Mouse (Mus musculus) ES-E14 (cell line): Measurements from ENCODE around the gene Slc13a3. TPM values are rescaled to one million over a fixed set of nuclear protein-coding genes. Genes with fewer than 3 reads are reported as not detected.

Source experiments
- DNase-seq: peaks from one replicate; pipeline ENCODE4 v3.0.0-alpha.2; 2013; ENCODE audit warnings: low read depth, low spot score
- H3K27ac ChIP-seq: 2 replicates; pipeline ENCODE4 v1.5.1; 2012; ENCODE audit warnings: low read depth, mild to moderate bottlenecking, low read length, moderate library complexity, mixed read lengths; ENCODE audit not compliant: poor library complexity, insufficient read depth, severe bottlenecking
- H3K36me3 ChIP-seq: 2 replicates; pipeline ENCODE4 v1.6.1; 2012; ENCODE audit warnings: mild to moderate bottlenecking, low read length, moderate library complexity, mixed read lengths; ENCODE audit not compliant: control insufficient read depth, poor library complexity, insufficient read depth, severe bottlenecking
- H3K4me1 ChIP-seq, 2 experiments: fragments of 150-350 bp in 1 of 2; sonication (generic) in 1 of 2; 2 replicates each; pipeline ENCODE4 v1.6.1; 2012; ENCODE audit warnings: low read length in 2 of 2, mild to moderate bottlenecking in 1 of 2, mixed read lengths in 1 of 2; ENCODE audit not compliant: control insufficient read depth in 2 of 2, insufficient read depth in 2 of 2, poor library complexity in 1 of 2
- H3K4me3 ChIP-seq, 2 experiments: fragments of 150-350 bp in 1 of 2; sonication (generic) in 1 of 2; 2 replicates each; pipeline ENCODE4 v1.5.1; 2012; ENCODE audit warnings: low read length in 2 of 2, low read depth in 1 of 2, mild to moderate bottlenecking in 1 of 2, mixed read lengths in 1 of 2; ENCODE audit not compliant: insufficient read depth in 1 of 2, poor library complexity in 1 of 2, severe bottlenecking in 1 of 2
- H3K9ac ChIP-seq: 2 replicates; pipeline ENCODE4 v1.6.1; 2012; ENCODE audit warnings: low read depth, mild to moderate bottlenecking, low read length, mixed read lengths; ENCODE audit not compliant: poor library complexity, insufficient read depth, severe bottlenecking
- H3K9me3 ChIP-seq: fragments of 150-350 bp; sonication (generic); 2 replicates; pipeline ENCODE4 v1.6.1; 2012; ENCODE audit warnings: low read depth, mild to moderate bottlenecking, low read length; ENCODE audit not compliant: control insufficient read depth, insufficient read depth
- CHD2 ChIP-seq: IDR thresholded peaks from 2 replicates; pipeline ENCODE4 v1.6.1; 2014; ENCODE audit warnings: mild to moderate bottlenecking, low read depth, low read length, inconsistent platforms
- HCFC1 ChIP-seq: IDR thresholded peaks from 2 replicates; pipeline ENCODE4 v1.6.1; 2012; ENCODE audit warnings: low read length, inconsistent platforms, borderline replicate concordance; ENCODE audit not compliant: insufficient read depth
- MAFK ChIP-seq: IDR thresholded peaks from 2 replicates; pipeline ENCODE4 v1.6.1; 2014; ENCODE audit warnings: mild to moderate bottlenecking, low read depth, low read length, inconsistent platforms; ENCODE audit not compliant: insufficient read depth
- ZC3H11A ChIP-seq: IDR thresholded peaks from 2 replicates; pipeline ENCODE4 v1.6.1; 2012; ENCODE audit warnings: low read depth, mild to moderate bottlenecking, inconsistent platforms, low read length, borderline replicate concordance
- ZNF384 ChIP-seq: IDR thresholded peaks from 2 replicates; pipeline ENCODE4 v1.6.1; 2012; ENCODE audit warnings: low read depth, low read length, inconsistent platforms
- in situ Hi-C, 2 experiments: fragments of 600-800 bp; cut with MboI; formaldehyde crosslinking; loops; one replicate each; pipeline ENCODE4 v1.15.1; 2025; ENCODE audit warnings: low sequenced_read_pairs in 2 of 2, inconsistent platforms in 1 of 2; ENCODE audit not compliant: unreplicated experiment in 2 of 2
- total RNA-seq: library from RNA; depleted of rRNA; stranded (reverse); fragments of 300-350 nt; gene quantifications from 2 replicates; pipeline ENCODE4 v1.2.3, GENCODE M21; 2012

The Slc13a3 gene
- total RNA-seq, 1 experiment = 0.22 TPM

- in situ Hi-C loops = no loop called here
- peaks cover 2% of the 10 kb centered on the region in 2 experiments; a peak in 1 of 4 replicates for H3K4me1 ChIP-seq
- no peak overlapping the region for H3K27ac ChIP-seq
- H3K4me3 ChIP-seq = no peak overlapping the region
- no peaks in the 10 kb centered on the region for H3K9me3 ChIP-seq
- H3K36me3 ChIP-seq = no peaks in the 10 kb centered on the region
- DNase-seq = no peak
- H3K9ac ChIP-seq = no peak overlapping the region
- TF ChIP-seq ZNF384 (no peak), HCFC1 (no peak), ZC3H11A (no peak), MAFK (no peak), CHD2 (no peak)
These were observed 37.4 kb upstream of the Slc13a3 start for GRCm38 (mm10) chr2:165510466-165510865.

GRCm38 (mm10) chr2:165509686-165510085 is 36.7 kb upstream of the Slc13a3 start:
- peaks cover 2% of the 10 kb centered on the region in 2 experiments; a peak in 1 of 4 replicates for H3K4me1 ChIP-seq
- H3K36me3 ChIP-seq = no peaks in the 10 kb centered on the region
- H3K9me3 ChIP-seq = no peaks in the 10 kb centered on the region
- H3K27ac ChIP-seq = no peak overlapping the region
- in situ Hi-C loops = no loop called here
- no peak overlapping the region for H3K4me3 ChIP-seq
- TF ChIP-seq MAFK = no peak
- TF ChIP-seq HCFC1 = no peak
- no peak for TF ChIP-seq ZNF384
- no peak for TF ChIP-seq CHD2
- no peak for TF ChIP-seq ZC3H11A
- DNase-seq = no peak
- no peak overlapping the region for H3K9ac ChIP-seq

- H3K9ac ChIP-seq = peak within 1 kb of the TSS; percentile 49; the same call in 1 of the 2 replicates
- TF ChIP-seq ZC3H11A (no peak), MAFK (no peak), HCFC1 (no peak), CHD2 (no peak), ZNF384 (no peak)
- peak within 1 kb of the TSS; percentile 61 to 62; a peak in 3 of 4 replicates for H3K4me3 ChIP-seq
- no peaks in the 10 kb centered on the region for H3K36me3 ChIP-seq
- DNase-seq = no peak
- no peaks in the 10 kb centered on the region for H3K4me1 ChIP-seq
- in situ Hi-C loops = no loop called here
- no peak within 1 kb of the TSS for H3K27ac ChIP-seq
- H3K9me3 ChIP-seq = no peaks in the 10 kb centered on the region
These were observed 30.5 kb upstream of the Slc13a3 start, which contains the start of gene Slc2a10 for GRCm38 (mm10) chr2:165503259-165504203. Gene Slc2a10, plus strand, starts transcription at chr2:165503787.

- Histone ChIP-seq H3K4me3 (no peak overlapping the region), H3K36me3 (no peaks in the 10 kb centered on the region), H3K9me3 (no peaks in the 10 kb centered on the region), H3K27ac (no peak overlapping the region), H3K9ac (no peak overlapping the region), H3K4me1 (peaks cover 0 to 3% of the 10 kb centered on the region in 2 experiments; a peak in 2 of 4 replicates)
- TF ChIP-seq ZC3H11A (no peak), MAFK (no peak), HCFC1 (no peak), ZNF384 (no peak), CHD2 (no peak)
- in situ Hi-C loops = no loop called here
- no peak for DNase-seq
These were observed 25.8 kb upstream of the Slc13a3 start for GRCm38 (mm10) chr2:165498816-165499215.
